Mouse (Mus musculus) heart, postnatal 0 days (tissue): ENCODE results near the gene Scn5a.

Experiments used
- CTCF ChIP-seq: IDR thresholded peaks from 2 replicates; pipeline ENCODE4 v1.5.1; 2016; ENCODE audit warnings: antibody characterized with exemption, control low read depth, low read depth
- EP300 ChIP-seq: IDR thresholded peaks from 2 replicates; pipeline ENCODE4 v1.6.1; 2016; ENCODE audit warnings: antibody characterized with exemption, low read depth

- TF ChIP-seq CTCF: no peak
- TF ChIP-seq EP300: no peak
Observed at GRCm38 (mm10) chr9:119484420-119484819, 94.4 kb downstream of the Scn5a start.
